Mouse (Mus musculus): ENCODE measurements around the gene Mettl21a. TPM values are rescaled to one million over a fixed set of nuclear protein-coding genes. Genes with fewer than 3 reads are reported as not detected.

Gene Mettl21a
- polyA plus RNA-seq, 1 experiment from 2014 or later = 20.5 TPM

Other genes with a start within 250 kb of the Mettl21a start
- 63.5 and 69.6 TPM in 2 replicates for gene Creb1, start 84.6 kb downstream of the Mettl21a start, polyA plus RNA-seq (2016; fragmentation: Nextera tagmentation; extraction: Ambion mirVana)
- gene Ccnyl1, start 73.2 kb upstream of the Mettl21a start, polyA plus RNA-seq (2016; fragmentation: Nextera tagmentation; extraction: Ambion mirVana) = 7.1 and 7.5 TPM in 2 replicates
- 0.36 and 0.42 TPM in 2 replicates for gene Fzd5, start 120.5 kb upstream of the Mettl21a start, polyA plus RNA-seq (2016; fragmentation: Nextera tagmentation; extraction: Ambion mirVana)